Mouse (Mus musculus) megakaryocyte, adult 5-6 weeks (primary cell): ENCODE measurements around the gene Cpne8. TPM values are rescaled to one million over a fixed set of nuclear protein-coding genes. Genes with fewer than 3 reads are reported as not detected.

ENCODE experiments used
- ATAC-seq: 2 replicates; pipeline ENCODE4 v1.8.0; 2016; ENCODE audit warnings: mild to moderate bottlenecking, inconsistent platforms; ENCODE audit not compliant: poor library complexity, severe bottlenecking
- total RNA-seq, 2 experiments: library from RNA; stranded (forward) in 1 of 2; stranded (reverse) in 1 of 2; fragments of 153-499, 151-499 nt in 1 of 2; fragments of 221-1000, 200-1000 nt in 1 of 2; gene quantifications; 2 replicates each; pipeline versions ENCODE4 v1.2.3 to v1.2.4; 2015 to 2017

Cpne8 gene
- 0.46 TPM in 1 of 2 replicates, not detected in the other for total RNA-seq (2015)
- total RNA-seq (2017), result 0.15 TPM in 1 of 2 replicates, not detected in the other

GRCm38 (mm10) chr15:90678985-90679759, at the start of gene Cpne8:
Gene Cpne8, minus strand, starts transcription at chr15:90679432.
- peak; percentile 17; the same call in 1 of the 2 replicates for ATAC-seq

GRCm38 (mm10) chr15:90717717-90718116, 38.5 kb upstream of the Cpne8 start:
- no peak for ATAC-seq

- ATAC-seq, result no peak
Observed at GRCm38 (mm10) chr15:90709296-90709695, 30.1 kb upstream of the Cpne8 start.

GRCm38 (mm10) chr15:90704314-90704713, 25.1 kb upstream of the Cpne8 start:
- ATAC-seq, result no peak

- ATAC-seq, result no peak
Observed at GRCm38 (mm10) chr15:90703502-90704232, 24.4 kb upstream of the Cpne8 start.

- no peak for ATAC-seq
Observed at GRCm38 (mm10) chr15:90686770-90687169, 7.5 kb upstream of the Cpne8 start.

- ATAC-seq, result peak; percentile 83
Observed at GRCm38 (mm10) chr15:90679760-90680579, 738 bp upstream of the Cpne8 start.

GRCm38 (mm10) chr15:90678488-90678887, 744 bp downstream of the Cpne8 start:
- no peak for ATAC-seq

GRCm38 (mm10) chr15:90669494-90669893, 9.7 kb downstream of the Cpne8 start:
- no peak for ATAC-seq

GRCm38 (mm10) chr15:90666893-90667292, 12.3 kb downstream of the Cpne8 start:
- ATAC-seq, result no peak

- ATAC-seq, result no peak
Observed at GRCm38 (mm10) chr15:90664615-90665014, 14.6 kb downstream of the Cpne8 start.

- no peak for ATAC-seq
Observed at GRCm38 (mm10) chr15:90663631-90664030, 15.6 kb downstream of the Cpne8 start.

GRCm38 (mm10) chr15:90660723-90661122, 18.5 kb downstream of the Cpne8 start:
- no peak for ATAC-seq

GRCm38 (mm10) chr15:90658053-90658452, 21.2 kb downstream of the Cpne8 start:
- no peak for ATAC-seq

- no peak for ATAC-seq
Observed at GRCm38 (mm10) chr15:90656521-90656920, 22.7 kb downstream of the Cpne8 start.

- no peak for ATAC-seq
Observed at GRCm38 (mm10) chr15:90647011-90647577, 32.1 kb downstream of the Cpne8 start.

- ATAC-seq, result no peak
Observed at GRCm38 (mm10) chr15:90646326-90646725, 32.9 kb downstream of the Cpne8 start.

GRCm38 (mm10) chr15:90645828-90646227, 33.4 kb downstream of the Cpne8 start:
- no peak for ATAC-seq

- no peak for ATAC-seq
Observed at GRCm38 (mm10) chr15:90624201-90624600, 55.0 kb downstream of the Cpne8 start.

- no peak for ATAC-seq
Observed at GRCm38 (mm10) chr15:90622005-90622404, 57.2 kb downstream of the Cpne8 start.

- ATAC-seq, result no peak
Observed at GRCm38 (mm10) chr15:90619736-90620135, 59.5 kb downstream of the Cpne8 start.
